Mouse (Mus musculus) left cerebral cortex, postnatal 36 days (tissue): ENCODE results near the gene Arhgap25. TPM values are rescaled to one million over a fixed set of nuclear protein-coding genes. Genes with fewer than 3 reads are reported as not detected.

ENCODE experiments used
- total RNA-seq, 2 experiments: library from RNA; stranded (reverse); gene quantifications; 2 replicates each; pipeline ENCODE4 v1.2.3; 2021

Gene Arhgap25
- total RNA-seq, 2 experiments from 2014 or later = 7.9 to 10.7 TPM

Other genes with a start within 250 kb of the Arhgap25 start
- 10 to 100 TPM; 12.5 to 13.2 TPM for gene Antxr1, start 197.4 kb downstream of the Arhgap25 start, total RNA-seq
- under 1 TPM; 0.32 to 0.59 TPM for gene Gkn1, start 182.3 kb downstream of the Arhgap25 start, total RNA-seq
- gene Gkn2, start 159.9 kb downstream of the Arhgap25 start, total RNA-seq = not detected
- gene Gkn3, start 144.3 kb downstream of the Arhgap25 start, total RNA-seq = 1 to 10 TPM; 2.9 to 3.6 TPM
- not detected for gene Bmp10, start 104.3 kb downstream of the Arhgap25 start, total RNA-seq
- under 1 TPM; 0.09 to 0.17 TPM for gene Prokr1, start 57.5 kb upstream of the Arhgap25 start, total RNA-seq
- 1 to 10 TPM; 8.2 to 8.5 TPM for gene Aplf, start 138.9 kb upstream of the Arhgap25 start, total RNA-seq
- 1 to 10 TPM; 3.9 to 6.0 TPM for gene Efcc1, start 197.6 kb upstream of the Arhgap25 start, total RNA-seq
- gene Gp9, start 244.8 kb upstream of the Arhgap25 start, total RNA-seq = 1 to 10 TPM; 1.3 to 1.9 TPM